Mouse (Mus musculus) thymus, postnatal 36 days (tissue): ENCODE measurements around the gene Nkpd1.

ENCODE experiments used
- DNase-seq, 2 experiments: peaks; one replicate each; pipeline ENCODE4 v3.0.0; 2022; ENCODE audit warnings: mixed read lengths in 2 of 2

The Nkpd1 gene

GRCm38 (mm10) chr7:19517652-19518365 lies at the start of gene Nkpd1:
Gene Nkpd1, plus strand, starts transcription at chr7:19517838.
- no peak for DNase-seq

- no peak for DNase-seq
These were observed 49.4 kb upstream of the Nkpd1 start for GRCm38 (mm10) chr7:19468279-19468678.

GRCm38 (mm10) chr7:19469404-19469803 lies 48.2 kb upstream of the Nkpd1 start:
- no peak for DNase-seq

DNA sequence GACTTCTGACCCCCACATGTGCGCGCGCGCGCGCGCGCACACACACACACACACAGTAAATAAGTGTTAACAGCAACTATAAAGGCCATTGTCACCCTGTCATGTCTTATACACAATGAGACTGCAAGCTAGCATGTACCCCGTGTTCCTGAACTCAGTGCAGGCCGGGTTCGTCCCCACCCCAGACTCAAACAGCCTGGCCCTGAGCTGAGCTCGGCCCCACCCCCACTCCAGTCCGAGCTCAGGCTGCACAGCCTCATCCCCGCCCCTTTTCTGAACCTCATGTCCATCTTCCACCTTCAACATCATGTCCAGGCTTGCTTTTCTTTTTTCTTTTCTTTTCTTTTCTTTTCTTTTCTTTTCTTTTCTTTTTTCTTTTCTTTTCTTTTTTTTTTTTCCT lies 47.3 kb upstream of the Nkpd1 start:
- no peak for DNase-seq

GRCm38 (mm10) chr7:19472403-19472802 lies 45.2 kb upstream of the Nkpd1 start:
- no peak for DNase-seq

DNA sequence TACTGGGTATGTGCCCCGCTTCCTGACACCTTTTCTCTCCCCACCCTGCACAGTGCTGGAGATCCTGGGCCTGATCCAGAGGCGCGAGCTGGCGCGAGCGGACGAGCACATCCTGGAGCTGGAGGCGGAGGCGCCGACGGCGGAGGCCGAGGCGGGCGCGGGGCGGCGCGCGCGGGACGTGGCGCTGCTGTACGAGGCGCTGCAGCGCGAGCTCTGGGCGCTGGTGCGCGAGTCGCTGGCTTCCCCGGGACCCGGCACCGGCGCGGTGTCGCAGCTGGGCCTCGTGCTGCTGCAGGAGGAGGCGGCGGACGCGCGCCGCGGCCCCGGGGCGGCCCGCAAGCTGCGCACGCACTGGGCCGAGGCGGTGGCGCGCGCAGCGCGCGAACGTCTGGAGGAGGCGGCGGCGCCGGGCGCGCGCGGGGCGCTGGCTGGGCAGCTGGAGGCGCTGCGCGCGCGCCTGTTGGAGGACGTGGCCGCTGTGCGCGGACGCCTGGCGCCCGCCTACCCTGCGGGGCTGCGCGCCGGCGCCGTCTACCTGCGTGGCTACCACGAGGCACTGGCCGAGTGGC lies 43.7 kb upstream of the Nkpd1 start:
- DNase-seq, result peak; percentile 30 to 52

DNA sequence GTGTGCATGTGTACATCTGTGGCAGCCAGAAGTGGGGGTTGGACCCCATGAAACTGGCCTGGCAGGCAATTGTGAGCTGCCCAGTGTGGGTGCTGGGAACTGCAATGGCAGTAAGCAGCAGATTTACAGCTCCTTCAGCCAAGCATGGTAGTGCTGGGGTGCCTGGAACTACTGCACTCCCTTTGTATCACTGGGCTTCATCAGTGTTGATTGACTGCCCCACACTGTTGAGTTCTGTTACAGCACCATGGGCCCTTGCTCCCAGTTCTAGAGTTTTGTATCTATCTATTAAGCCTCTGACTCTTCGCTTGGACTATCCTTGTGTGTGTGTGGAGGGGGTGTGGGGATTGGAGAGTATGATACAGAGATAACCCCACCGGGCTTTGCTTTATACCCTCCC lies 40.6 kb upstream of the Nkpd1 start:
- DNase-seq, result no peak

DNA sequence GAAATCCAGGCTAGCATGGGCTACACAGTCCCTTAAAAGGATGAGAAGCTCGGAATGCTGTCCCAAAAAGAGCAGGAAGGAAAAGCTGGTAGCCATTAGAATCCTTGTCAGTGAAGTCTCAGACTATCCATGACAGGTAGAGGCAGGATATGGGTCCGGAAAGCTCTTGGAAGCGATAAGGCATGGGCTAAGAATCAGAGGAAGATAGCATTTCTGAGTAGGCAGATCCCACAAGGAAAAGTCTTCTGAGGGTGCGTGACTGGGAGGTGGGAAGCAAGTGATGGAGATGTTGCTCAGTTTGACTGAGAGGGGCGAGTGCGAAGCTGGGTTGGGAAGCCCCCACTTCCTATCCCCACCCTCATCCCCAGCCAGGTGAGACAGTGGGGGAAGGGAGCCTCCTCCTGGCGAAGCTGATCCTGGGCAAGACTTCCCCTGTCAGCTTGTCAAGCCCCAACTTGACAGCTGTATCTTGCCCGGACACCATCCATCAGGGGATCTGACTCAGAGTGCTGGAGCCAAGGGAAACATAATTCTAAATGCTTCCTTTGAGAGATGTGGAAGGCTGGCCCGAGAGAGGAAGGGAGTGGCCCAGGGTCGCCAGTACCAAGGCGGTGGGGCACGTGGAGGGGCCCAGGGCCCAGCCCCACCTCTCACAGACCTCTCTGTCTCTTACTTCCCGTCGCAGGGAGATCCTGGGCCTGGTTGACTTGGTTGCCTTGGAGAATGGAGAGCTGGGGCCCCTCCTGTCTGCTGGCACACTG lies 39.8 kb upstream of the Nkpd1 start:
- DNase-seq, result no peak

GRCm38 (mm10) chr7:19483281-19483680 lies 34.4 kb upstream of the Nkpd1 start:
- DNase-seq, result no peak

- DNase-seq, result no peak
These were observed 32.1 kb upstream of the Nkpd1 start for GRCm38 (mm10) chr7:19485488-19485887.

DNA sequence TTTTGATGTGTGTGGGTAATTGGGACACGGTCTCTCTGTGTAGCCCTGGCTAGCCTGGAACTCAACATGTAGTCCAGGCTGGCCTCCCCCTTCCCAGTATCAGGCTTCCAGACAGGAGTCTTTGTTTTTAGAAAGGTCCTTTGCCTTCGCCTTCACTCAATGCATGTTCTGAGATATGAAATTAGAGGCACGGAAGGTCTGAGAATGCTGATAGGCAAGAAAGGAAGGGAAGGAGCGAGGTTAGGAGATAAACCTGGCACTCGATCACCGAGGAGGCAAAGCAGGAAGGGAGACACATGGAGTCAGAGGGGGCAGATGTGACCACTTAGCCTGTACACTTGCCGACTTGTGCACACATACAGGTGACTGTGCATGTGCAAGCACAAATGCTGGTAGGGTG lies 31.1 kb upstream of the Nkpd1 start:
- DNase-seq, result no peak

GRCm38 (mm10) chr7:19489525-19489924 lies 28.1 kb upstream of the Nkpd1 start:
- DNase-seq, result no peak

DNA sequence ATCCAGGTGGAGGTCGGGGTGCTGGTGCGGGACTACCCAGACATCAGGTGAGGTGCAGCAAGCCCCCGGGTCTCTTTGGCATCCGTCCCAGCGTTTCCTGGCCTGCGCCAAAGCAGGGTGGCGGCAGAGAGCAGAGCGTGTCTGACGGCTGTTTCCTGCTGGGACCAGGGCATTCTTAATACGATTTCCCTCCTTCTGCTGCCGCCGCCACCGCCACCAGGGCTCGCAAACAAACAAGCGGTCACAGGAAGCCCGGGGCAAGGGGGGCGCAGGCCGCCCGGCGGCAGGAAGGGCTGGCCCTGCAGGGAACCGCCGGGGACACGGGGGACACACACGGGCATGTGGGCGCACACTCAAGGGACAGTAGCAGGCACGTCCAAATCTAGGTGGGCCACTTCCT lies 25.9 kb upstream of the Nkpd1 start:
- DNase-seq, result no peak

GRCm38 (mm10) chr7:19494751-19495474 lies 22.7 kb upstream of the Nkpd1 start:
- no peak for DNase-seq

GRCm38 (mm10) chr7:19495521-19496213 lies 22.0 kb upstream of the Nkpd1 start:
- no peak for DNase-seq

DNA sequence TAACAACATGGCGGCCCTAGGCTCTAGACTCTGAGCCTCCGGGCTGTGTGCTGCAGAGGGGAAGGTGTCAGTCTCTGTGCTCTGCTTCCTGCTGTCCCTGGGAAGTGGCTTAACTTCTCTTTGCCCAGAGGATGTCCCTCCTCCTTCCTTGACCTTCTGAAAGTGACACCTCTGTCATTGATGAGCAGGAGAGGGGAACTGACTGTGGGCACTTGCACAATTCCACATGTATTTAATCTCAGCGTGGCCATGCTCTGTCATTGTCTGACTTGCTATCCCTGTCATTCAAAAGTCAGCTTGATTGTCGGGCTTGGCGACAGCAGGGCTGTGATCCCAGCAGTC lies 21.5 kb upstream of the Nkpd1 start:
- DNase-seq, result no peak

GRCm38 (mm10) chr7:19498326-19498725 lies 19.3 kb upstream of the Nkpd1 start:
- no peak for DNase-seq

DNA sequence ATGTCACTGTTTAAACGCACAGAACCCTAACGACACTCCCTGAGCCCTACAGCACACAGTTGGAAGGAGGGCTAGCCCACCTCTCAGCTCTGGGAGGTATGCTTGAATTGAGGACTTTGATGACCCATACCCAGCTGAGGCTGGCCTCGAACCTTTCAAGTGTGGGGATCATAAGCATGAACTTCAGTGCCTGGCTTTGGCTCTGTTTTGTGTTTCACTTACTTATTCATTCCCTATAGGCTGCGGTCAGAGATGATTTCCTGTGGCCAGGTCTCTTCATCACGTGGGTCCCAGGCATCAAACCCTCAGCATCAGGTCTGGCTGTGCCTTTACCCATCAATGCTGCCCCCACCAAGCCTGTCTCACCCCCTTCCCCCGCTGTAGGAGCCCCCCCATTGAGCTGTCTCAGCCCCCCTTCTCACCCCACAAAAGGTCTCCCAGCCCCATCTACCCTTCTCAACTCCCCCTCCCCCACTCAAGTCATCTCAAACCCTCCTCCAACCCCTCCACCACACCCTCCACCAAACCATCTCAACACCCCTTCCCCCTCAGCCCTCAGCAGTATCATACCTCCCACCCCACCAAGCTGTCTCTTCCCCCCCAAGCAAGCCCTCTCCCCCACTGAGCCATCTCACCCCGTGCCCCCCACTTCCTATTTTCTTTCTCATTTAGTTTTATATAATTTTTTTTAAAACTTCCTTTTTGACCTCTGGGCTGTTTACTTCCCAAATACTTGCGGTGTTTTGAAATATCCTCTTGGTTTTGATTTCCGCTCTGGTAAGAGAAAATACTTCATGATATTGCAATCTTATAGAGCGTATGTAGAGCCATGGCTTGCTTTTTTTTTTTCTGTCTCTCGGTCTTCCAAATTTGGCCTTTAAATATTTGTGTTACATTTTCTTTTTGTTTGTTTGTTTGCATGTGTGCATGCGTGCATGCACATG lies 16.9 kb upstream of the Nkpd1 start:
- DNase-seq, result no peak

DNA sequence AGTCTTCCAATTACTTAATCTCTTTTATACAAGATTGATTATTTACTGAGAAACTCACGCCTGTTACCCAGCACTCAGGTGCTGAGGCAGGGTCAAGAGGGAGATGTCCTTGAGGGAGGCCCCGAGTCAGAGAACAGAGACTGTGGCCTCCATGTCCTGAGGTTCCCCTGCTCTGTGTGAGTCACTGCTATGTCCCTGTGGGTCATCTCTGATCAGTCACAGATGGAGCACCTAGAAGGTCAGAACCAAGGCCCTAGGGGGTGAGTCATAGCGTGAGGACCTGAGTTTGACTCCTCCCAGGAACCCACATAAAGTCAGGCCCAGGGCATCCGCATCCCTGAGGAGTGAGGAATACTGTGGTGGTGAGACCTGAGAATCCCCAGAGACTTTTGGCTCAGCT lies 16.0 kb upstream of the Nkpd1 start:
- DNase-seq, result no peak

DNA sequence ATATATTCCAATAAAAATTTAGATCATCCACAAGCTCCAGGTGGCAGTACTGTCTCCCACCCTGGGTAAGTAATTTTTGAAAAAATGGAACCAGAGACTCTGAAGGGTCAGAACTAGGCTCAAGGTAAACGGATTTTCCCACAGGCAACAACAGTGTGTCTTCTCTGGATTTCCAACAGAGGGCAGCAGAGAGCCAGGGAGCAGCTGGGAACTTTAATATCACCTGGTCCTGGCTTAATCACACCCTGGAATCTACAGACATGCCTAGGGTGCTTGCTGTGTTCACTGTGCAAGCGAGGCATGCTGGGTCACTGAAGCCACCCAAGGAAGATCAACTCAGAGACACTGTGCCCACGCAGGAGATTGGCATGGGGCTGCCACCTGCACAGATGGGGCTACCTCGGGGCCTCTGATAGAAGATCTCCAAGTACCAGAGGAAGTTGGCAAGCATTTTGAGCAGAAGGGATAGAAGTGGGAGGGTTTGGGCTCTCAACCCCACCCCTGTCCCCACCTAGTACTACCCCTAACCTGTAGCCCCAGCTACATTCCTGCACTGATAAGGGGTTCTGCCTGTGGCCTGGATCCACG lies 14.1 kb upstream of the Nkpd1 start:
- DNase-seq, result peak; percentile 34 to 38

- no peak for DNase-seq
These were observed 11.3 kb upstream of the Nkpd1 start for GRCm38 (mm10) chr7:19506326-19506725.
